Mouse (Mus musculus) frontal cortex, postnatal 25 days (tissue): ENCODE measurements around the gene Caprin1.

Source experiments
- DNase-seq, 2 experiments: peaks; one replicate each; pipeline ENCODE4 v3.0.0; 2022; ENCODE audit warnings: low spot score in 2 of 2

The Caprin1 gene

DNA sequence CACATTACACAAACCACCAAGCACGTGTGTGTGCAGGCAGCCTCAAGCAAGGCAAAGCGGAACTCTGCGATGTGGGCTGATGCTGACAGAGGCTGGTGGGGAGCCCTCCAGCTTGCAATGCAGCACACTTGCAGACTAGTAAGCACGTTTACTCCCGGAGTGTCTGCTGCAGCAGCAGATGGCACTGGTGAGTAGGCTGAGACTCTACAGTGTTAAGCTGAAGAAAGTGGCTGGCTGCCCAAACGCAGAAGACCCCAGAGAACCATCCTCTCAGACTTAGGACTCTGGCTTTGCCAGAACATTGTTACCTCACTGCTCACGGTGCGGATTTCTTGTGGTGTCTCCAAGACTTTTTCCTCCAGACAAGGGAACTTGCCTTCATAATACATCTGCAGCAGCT, 66.5 kb downstream of the Caprin1 start:
- peak; percentile 42 to 45 for DNase-seq

DNA sequence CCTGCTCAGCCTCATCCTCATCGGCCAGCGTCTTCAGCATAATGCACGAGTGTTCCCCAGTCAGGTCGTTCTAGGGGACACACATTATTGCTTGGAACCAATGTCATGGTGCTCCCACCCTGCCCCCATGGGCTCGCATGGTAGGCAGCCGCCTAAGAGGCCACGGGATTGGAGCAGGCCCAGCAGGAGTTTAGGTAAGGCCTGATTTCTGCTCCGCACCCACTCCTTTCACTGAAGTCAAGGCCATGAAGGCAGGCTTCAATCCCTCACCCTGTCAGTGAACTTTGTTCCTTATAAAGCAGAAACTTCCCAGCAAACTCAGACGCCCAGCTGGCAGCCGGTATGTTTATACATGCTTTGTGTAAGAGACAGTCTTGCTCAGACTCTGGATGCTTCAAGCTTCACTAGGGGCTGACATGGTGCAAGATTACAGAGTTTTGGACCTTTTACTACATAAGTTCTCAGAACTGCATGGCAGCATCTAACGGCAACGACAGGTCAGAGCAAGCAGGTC, 69.4 kb downstream of the Caprin1 start:
- DNase-seq: no peak

DNA sequence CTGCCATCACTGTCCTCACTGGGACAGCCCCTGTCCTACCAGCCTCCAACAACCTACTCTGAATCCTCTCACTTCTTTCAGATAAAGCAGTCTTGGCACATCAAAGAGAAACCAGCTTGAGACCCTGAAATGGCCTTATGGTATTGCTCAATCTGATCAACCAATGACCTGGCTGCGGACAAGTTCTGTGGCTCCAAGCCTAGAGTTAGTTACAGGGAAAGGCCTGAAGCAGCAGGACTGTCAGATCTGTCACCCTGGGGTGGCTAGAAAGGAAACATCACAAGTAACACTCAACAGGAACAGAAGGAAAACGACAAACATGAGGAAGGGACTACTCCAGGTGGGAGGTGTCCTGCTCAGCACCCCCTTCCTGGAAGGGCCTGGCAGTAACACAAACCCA, 72.9 kb downstream of the Caprin1 start:
- no peak for DNase-seq

- no peak for DNase-seq
Measured at GRCm38 (mm10) chr2:103719292-103719646, 78.2 kb downstream of the Caprin1 start.

GRCm38 (mm10) chr2:103718594-103719291, 78.7 kb downstream of the Caprin1 start:
- peak; percentile 51 to 64 for DNase-seq

- DNase-seq: no peak
Measured at GRCm38 (mm10) chr2:103714412-103714811, 83.0 kb downstream of the Caprin1 start.

GRCm38 (mm10) chr2:103713831-103714230, 83.6 kb downstream of the Caprin1 start:
- no peak for DNase-seq
